Mouse (Mus musculus) ES-Bruce4 (cell line): Measurements from ENCODE around the gene Rnpep. TPM values are rescaled to one million over a fixed set of nuclear protein-coding genes. Genes with fewer than 3 reads are reported as not detected.
"Not testable (repeated sequence)": the region's sequence is repeated elsewhere in the genome, so short reads cannot be mapped to it uniquely, and the experiment has no call there.

Source experiments
- H3K27ac ChIP-seq: 2 replicates; pipeline ENCODE4 v1.5.1; 2012; ENCODE audit warnings: low read length, inconsistent platforms; ENCODE audit not compliant: insufficient read depth
- H3K27me3 ChIP-seq: 2 replicates; pipeline ENCODE4 v1.6.1; 2012; ENCODE audit warnings: mild to moderate bottlenecking, low read length, inconsistent platforms; ENCODE audit not compliant: control insufficient read depth, poor library complexity, insufficient read depth, severe bottlenecking
- H3K36me3 ChIP-seq: 2 replicates; pipeline ENCODE4 v1.6.1; 2012; ENCODE audit warnings: inconsistent platforms, mild to moderate bottlenecking, low read length, moderate library complexity; ENCODE audit not compliant: control insufficient read depth, poor library complexity, insufficient read depth, severe bottlenecking
- H3K4me1 ChIP-seq: one replicate; pipeline ENCODE4 v1.8.1; 2011; ENCODE audit warnings: low read length; ENCODE audit not compliant: control insufficient read depth, insufficient read depth
- H3K4me3 ChIP-seq: 2 replicates; pipeline ENCODE4 v1.5.1; 2011; ENCODE audit warnings: low read depth, mild to moderate bottlenecking, low read length
- H3K9ac ChIP-seq: 2 replicates; pipeline ENCODE4 v1.6.1; 2012; ENCODE audit warnings: low read depth, mild to moderate bottlenecking, inconsistent platforms; ENCODE audit not compliant: poor library complexity, severe bottlenecking
- H3K9me3 ChIP-seq: replicated peaks from 2 replicates; pipeline ENCODE4 v1.6.1; 2012; ENCODE audit warnings: mild to moderate bottlenecking, low read length, inconsistent platforms; ENCODE audit not compliant: control insufficient read depth, poor library complexity, insufficient read depth, severe bottlenecking
- CTCF ChIP-seq: IDR thresholded peaks from one replicate; pipeline ENCODE4 v1.8.1; 2011; ENCODE audit warnings: low read depth, low read length
- EP300 ChIP-seq: IDR thresholded peaks from 2 replicates; pipeline ENCODE4 v1.6.1; 2011; ENCODE audit warnings: low read depth, low read length; ENCODE audit not compliant: insufficient read depth
- POLR2A ChIP-seq: IDR thresholded peaks from one replicate; pipeline ENCODE4 v1.8.1; 2011; ENCODE audit warnings: low read length; ENCODE audit not compliant: insufficient read depth
- polyA plus RNA-seq: library from polyadenylated mRNA; stranded (reverse); fragments of >200 nt; gene quantifications from 2 replicates; pipeline ENCODE4 v1.2.4, GENCODE M21; 2011; ENCODE audit warnings: low read depth; ENCODE audit not compliant: missing spikeins, insufficient read depth, insufficient read length

Rnpep gene
- polyA plus RNA-seq, 1 experiment = 47.3 TPM

- no peak overlapping the region for H3K9ac ChIP-seq
- no peak overlapping the region for H3K27ac ChIP-seq
- no peak overlapping the region for H3K4me3 ChIP-seq
- H3K36me3 ChIP-seq = no peaks in the 10 kb centered on the region
- H3K27me3 ChIP-seq = no peaks in the 10 kb centered on the region
- H3K4me1 ChIP-seq = peaks cover 2% of the 10 kb centered on the region
- no peak for TF ChIP-seq POLR2A
- no peak for TF ChIP-seq CTCF
- TF ChIP-seq EP300 = no peak
- no peaks in the 10 kb centered on the region for H3K9me3 ChIP-seq
Measured at GRCm38 (mm10) chr1:135237131-135237851, 46.6 kb downstream of the Rnpep start.

GRCm38 (mm10) chr1:135234771-135235170, 49.1 kb downstream of the Rnpep start:
- H3K36me3 ChIP-seq = no peaks in the 10 kb centered on the region
- H3K9me3 ChIP-seq = no peaks in the 10 kb centered on the region
- TF ChIP-seq POLR2A (no peak), CTCF (no peak), EP300 (no peak)
- no peaks in the 10 kb centered on the region for H3K27me3 ChIP-seq
- H3K27ac ChIP-seq = no peak overlapping the region
- H3K4me3 ChIP-seq = peak overlapping the region; percentile 19
- peak overlapping the region; percentile 35 for H3K9ac ChIP-seq
- H3K4me1 ChIP-seq = peaks cover 2% of the 10 kb centered on the region

GRCm38 (mm10) chr1:135233961-135234360, 49.9 kb downstream of the Rnpep start:
- no peak for TF ChIP-seq CTCF
- no peak for TF ChIP-seq EP300
- TF ChIP-seq POLR2A = no peak
- Histone ChIP-seq H3K36me3 (no peaks in the 10 kb centered on the region), H3K9ac (no peak overlapping the region), H3K4me3 (no peak overlapping the region), H3K9me3 (no peaks in the 10 kb centered on the region), H3K27me3 (no peaks in the 10 kb centered on the region), H3K27ac (no peak overlapping the region), H3K4me1 (peaks cover 2% of the 10 kb centered on the region)

- H3K9me3 ChIP-seq, H3K9ac ChIP-seq, H3K27me3 ChIP-seq, H3K36me3 ChIP-seq, H3K4me1 ChIP-seq, H3K27ac ChIP-seq, H3K4me3 ChIP-seq: not testable (repeated sequence)
Measured at GRCm38 (mm10) chr1:135231878-135232277, 52.0 kb downstream of the Rnpep start.

- no peaks in the 10 kb centered on the region for H3K27me3 ChIP-seq
- H3K9me3 ChIP-seq = no peaks in the 10 kb centered on the region
- H3K36me3 ChIP-seq = no peaks in the 10 kb centered on the region
- H3K4me3 ChIP-seq = no peak overlapping the region
- no peak overlapping the region for H3K27ac ChIP-seq
- H3K9ac ChIP-seq = no peak overlapping the region
- no peak for TF ChIP-seq POLR2A
- no peak for TF ChIP-seq EP300
- no peak for TF ChIP-seq CTCF
- H3K4me1 ChIP-seq = peaks cover 2% of the 10 kb centered on the region
Measured at GRCm38 (mm10) chr1:135227339-135227950, 56.4 kb downstream of the Rnpep start.

DNA sequence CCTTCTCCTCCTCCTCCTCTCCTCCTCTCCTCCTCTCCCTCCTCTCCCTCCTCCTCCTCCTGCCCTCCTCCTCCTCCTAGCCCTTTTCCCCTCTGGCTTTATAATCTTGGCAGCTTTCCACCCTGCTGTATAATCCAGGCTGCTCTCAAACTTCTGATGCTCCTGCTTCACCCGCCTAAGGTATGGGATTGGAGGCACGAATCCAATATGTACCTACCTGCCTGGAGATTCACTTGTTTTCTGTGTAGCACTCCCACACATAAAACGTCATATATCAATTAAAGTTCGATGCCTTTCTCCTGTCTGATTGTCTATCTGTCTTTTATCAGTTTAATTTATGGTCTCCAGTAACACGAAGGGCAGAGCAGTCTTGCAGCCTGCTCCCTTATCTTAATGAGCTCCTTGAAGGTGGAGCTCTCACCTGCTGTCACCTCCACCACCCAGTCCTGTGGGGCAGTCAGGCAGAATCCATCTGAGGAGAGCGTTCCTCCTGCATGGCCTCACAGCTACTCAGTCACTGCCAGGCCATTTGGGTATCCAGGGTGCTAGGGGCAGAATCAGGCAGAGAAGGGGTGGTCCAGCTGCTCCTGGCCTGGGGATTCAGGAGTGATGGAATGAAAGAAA, 58.8 kb downstream of the Rnpep start:
- Histone ChIP-seq H3K36me3 (no peaks in the 10 kb centered on the region), H3K4me1 (peaks cover 2% of the 10 kb centered on the region), H3K27me3 (no peaks in the 10 kb centered on the region), H3K27ac (no peak overlapping the region), H3K9ac (no peak overlapping the region), H3K9me3 (no peaks in the 10 kb centered on the region), H3K4me3 (no peak overlapping the region)
- no peak for TF ChIP-seq POLR2A
- no peak for TF ChIP-seq EP300
- no peak for TF ChIP-seq CTCF
